Mouse (Mus musculus): ENCODE measurements at regions not wholly inside any gene's neighbourhood (a gene's known extent, or its start where the extent isn't known, plus 50 kb on each side); places are given as distances from the start of the nearest gene placed in this dataset.

DNA sequence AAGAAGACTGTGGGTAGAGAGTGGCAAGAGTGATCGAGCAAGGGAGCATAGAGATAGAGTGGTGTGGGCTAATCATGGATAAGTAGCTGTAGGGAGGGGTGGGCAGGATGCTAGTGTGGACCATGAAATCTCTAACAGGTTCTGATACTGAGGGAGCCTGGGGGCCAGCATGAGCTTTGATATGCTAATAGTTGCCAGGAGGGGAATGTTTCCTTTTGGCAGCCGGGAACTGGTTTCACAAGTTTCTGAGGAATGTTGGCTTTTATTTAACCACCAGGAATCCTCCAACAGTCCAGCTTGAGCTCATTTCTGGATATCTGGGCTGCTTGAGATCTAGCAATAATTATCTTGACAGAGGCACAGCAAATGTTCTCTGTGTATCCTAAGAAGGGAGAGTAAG is 167.7 kb upstream of the Fggy start:
- DNase-seq (ENCODE audit: low spot score) = no peak

DNA sequence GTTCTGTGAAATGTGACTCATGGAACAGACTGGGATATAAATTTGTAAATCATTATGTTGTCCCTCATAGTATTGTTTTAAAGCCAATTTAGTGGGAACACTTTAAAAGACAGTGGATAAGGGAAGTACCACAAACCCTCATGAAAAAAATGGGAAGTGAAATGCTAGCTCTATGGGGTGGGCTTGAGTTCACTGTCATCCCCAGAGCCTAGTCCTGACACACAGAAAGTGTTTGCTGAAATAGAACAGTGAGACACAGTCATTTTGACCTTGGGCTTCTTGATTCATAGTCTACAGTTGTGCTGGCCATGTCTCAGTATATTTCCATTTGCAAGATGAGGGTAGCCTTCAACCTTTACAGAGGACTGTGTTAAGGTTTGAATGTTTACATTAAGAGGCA is 166.8 kb upstream of the Fggy start:
- no peak for DNase-seq (ENCODE audit: low spot score)

DNA sequence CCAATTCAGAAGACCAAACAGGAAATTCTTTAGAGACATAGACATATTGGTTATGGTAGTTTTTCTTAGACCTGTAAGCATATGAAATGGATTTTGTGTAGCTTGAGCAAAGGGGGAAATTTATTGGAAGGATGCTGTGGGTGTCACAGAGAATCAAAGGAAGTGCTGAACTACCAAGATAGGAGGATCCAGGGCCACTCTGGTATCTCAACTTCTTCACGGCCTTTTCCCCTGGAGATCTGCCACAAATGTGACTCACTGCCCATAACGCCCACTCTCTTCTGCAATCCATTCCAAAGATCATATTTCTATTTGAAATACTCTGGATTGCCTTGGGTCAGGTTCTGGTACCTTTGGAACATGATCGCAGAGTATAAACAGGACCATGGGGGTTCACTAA is 161.6 kb upstream of the Fggy start:
- no peak for DNase-seq (ENCODE audit: low spot score)

DNA sequence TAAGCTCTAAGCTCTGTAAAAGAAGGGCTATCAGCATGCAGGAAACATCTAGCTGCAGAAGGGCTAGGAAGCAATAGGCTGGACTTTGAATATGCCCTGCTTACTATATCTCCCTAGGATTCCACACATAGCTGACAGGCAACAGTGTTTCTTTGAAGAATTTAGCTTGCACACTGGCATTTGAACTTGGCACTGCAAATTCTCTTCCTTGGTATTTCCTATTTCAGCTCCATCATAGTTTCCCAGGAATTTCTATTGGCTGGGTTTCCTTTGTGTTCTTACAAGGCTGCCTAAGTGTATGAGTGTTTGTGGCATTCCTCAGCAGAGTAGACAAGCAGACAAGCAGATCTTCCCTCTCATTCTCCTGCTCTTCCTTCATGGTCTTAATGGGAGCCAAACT is 159.0 kb upstream of the Fggy start:
- DNase-seq (ENCODE audit: low spot score) = no peak

DNA sequence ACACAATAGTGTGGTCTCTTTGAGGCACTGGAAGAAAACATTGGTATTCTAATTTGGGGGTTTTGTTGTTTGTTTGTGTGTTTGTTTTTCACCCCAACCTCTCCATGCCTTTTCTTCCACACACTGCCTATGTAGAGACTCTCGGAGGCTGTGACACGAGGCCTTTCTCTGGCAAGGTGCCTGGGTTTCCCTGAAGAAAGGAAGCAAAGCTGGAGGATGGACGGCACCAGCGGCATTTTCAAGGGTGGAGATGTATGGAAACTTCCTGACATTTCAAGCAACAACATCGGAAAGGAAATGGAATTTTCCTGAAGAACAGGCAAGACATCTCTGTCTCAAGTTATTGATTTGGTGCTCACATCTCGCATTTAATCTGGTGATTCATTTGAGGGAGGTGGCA is 155.0 kb upstream of the Fggy start:
- no peak for DNase-seq (ENCODE audit: low spot score)

DNA sequence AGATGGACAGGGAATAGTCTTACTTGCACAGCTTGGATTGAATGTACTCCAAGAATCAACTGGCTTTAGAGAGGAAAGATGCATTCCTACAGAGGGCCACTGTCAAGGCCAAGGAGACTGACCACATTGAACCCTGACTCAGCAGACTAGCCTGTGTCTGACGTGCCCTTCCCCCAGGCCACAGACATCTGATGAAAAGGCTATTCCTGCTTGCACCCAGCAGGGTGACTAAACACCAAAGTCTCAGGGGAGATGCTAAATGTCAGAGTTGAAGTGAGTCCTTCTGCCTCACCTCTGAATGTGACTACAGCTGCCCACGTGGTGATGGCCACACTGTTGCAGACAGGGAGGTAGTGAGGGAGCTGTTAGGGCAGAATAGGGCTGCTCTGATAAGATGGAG is 140.2 kb upstream of the Fggy start:
- DNase-seq (ENCODE audit: low spot score) = no peak

DNA sequence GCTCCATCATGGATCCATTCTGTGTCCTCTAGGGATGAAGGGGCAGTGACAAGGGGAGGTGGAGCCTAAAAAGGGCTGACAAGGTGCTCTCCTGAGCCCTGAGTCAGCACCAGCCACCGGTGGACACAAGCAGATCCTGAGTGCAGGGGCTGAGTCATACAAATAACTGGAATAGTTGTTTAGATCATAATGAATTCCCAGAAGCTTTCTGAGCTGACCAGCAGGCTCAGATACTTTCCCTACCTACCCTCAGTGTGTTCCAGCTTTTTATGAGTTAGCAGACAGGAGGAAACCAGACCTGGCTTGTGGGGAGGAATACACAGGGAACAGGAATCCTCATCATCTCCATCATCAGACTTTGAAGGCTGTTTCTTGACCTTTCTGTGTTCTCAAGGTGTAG is 130.7 kb upstream of the Fggy start:
- DNase-seq (ENCODE audit: low spot score) = no peak

DNA sequence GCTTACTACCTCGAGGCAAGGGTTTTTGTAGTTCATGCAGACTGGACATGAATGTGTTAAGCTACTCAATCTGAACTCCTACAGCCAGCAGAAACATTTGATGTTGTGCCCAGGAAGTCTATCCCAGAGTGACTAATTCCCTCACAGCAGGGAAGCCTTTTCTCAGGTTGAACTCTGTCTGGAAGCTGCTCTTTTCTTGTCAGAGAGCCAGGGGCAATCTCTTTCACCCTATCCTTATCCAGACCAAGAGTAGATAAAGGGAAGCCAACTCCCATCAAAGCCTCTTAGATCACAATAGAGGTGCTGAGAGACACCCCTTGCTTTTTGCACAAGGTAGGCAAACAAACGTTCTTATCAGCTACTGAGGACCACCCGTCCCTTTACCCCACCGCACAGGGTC is 122.8 kb upstream of the Fggy start:
- DNase-seq (ENCODE audit: low spot score) = no peak

DNA sequence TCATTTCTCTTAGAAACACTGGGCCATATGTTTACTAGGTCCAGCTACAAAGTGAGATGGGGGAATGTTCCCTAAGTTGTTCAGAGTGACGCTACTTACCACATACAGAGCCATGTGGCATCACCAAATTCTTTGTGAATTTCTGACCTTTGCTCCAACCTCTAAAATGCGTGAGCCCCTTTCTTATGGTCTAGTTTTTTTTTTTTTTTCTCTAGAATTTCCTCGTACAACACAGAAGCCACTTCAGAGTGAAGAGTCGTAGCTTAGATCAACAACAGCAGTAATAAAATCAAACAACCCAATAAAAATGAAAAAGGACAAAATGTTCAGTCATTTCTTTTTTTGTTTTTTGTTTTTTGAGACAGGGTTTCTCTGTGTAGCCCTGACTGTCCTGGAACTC is 122.2 kb upstream of the Fggy start:
- DNase-seq (ENCODE audit: low spot score) = no peak

DNA sequence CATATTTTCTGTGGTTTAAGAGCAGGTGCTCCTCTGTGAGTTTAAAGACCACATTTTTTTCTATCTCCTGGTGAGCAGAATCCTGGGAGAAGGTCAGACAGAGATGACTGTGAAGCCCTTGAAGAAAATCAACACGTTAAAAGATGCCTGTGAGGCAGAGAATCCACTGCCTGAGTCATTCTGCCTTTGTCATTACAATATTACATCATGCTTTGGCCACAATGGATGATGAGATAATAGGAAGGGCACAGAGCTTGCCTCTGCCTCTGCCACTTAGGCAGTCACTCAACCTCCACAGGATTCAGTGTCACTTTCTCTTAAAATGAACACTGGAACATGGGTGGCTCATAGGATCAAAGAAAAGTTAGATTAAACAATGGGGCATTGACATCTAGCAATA is 117.5 kb upstream of the Fggy start:
- no peak for DNase-seq (ENCODE audit: low spot score)

DNA sequence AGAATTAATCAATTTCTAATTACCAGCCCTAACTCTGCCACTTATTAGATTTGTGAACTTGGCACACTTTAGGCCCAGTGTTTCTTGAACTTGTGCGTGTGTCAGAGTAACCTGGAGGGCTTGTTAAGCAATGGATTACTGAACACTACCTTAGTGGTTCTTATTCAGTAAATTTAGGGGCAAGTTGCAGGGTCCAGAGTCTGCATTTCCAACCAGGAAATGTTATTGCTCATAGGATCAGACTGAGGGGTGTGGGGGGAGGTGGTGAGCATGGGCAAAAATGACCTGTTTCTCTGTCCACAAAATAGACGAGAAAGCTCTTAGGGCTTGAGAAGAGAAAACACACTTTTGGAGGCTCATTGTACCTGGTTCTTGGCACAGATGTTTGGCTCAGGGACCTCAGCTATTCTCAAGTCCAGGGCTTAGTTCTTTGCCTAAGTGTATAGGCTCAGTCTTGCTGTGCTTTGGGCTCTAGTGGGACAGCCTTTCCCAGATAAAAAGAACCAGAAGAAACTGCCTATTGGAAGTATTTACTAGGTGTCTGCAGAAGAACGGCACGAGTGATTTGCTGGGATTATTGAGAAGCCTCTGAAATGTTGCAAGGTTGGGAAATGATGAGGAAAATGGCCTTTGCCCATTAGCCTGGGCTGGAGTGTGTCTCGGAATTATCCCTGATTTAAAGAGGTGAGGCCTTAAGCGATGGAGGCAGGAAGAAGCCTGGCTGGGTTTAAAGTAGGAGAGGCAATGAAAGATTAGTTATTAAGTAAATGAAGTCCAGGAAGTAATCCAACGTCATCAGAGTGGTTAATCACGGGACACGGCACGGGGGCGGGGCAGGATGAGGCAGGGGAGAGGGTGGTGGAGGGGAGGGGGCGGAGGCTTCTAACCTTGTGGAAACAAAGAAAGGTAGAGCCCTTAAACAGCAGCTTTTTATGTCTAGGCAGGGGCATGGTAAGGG is 113.2 kb upstream of the Fggy start:
- no peak for DNase-seq (ENCODE audit: low spot score)

DNA sequence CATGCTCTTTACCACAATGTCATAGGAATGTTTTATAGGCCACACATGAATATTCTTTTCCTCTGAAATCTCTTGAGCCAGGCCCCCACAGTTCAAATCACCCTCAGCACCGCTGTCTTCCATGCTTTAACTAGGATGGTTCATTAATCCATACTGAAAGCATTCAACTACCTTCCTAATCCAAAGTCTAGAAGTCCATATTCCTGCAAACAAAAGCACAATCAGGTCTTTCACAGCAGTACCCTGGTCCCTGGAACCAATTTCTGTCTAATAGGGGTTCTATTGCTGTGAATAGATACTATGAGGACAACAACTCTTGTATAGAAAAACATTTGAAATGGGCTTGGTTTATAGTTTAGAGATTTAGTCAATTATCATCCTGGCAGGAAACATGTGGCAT is 107.0 kb upstream of the Fggy start:
- DNase-seq (ENCODE audit: low spot score) = no peak

DNA sequence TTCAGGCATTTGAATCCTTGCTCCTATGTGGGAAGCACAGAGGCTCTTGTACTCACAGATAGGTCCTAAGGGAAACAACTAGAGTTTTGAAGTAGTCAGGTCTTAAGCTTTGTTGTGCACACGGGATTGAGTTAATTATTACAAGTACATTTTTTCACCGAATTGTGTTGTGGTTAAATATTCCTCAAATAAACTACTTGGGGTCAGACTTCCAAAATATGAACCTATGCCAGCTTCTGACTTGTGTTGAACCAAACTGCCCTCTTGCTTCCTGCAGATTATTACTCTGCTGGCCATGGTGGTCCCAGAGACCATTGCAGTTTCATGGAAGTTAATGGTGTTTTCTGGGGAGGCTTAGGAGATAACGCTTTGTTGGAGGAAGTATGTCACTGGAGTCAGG is 105.5 kb upstream of the Fggy start:
- no peak for DNase-seq (ENCODE audit: low spot score)

DNA sequence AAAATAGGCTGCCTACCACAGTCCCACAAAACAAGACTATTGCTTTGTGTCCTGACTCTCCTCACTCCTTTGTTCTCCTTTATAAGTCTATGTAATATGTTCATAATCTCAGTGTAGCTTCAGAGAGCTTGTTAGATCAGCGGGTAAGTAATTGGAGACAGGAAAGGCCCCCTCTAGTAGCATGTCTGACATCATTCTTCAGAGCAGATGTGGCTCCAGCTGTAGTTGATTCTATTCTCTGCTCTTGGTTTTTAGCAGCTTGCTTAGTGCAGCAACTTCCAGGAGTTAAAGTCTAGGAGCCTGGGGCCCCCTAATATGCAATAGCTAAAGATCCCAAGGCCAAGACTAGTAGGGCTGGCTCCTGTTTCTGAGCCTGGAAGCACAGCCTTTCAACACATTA is 101.0 kb upstream of the Fggy start:
- no peak for DNase-seq (ENCODE audit: low spot score)

DNA sequence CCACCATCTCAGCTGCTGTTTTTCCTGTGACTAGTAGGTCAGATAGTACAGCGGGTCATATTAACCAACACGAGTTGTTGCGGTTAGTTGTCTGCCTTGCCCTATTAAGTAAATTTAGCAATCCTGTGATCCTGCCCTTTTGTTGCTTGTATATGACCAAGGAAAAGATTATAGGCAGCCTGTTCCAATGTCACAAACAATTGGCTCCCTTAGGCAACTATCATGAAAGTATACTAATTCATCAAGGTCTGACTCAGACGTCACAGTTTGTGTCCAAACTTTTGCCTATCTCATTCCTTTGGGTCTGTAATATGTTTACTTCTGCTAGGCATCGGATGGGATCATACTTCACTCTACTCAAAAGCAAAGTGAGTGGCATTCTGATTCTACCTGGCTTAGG is 100.4 kb upstream of the Fggy start:
- no peak for DNase-seq (ENCODE audit: low spot score)

DNA sequence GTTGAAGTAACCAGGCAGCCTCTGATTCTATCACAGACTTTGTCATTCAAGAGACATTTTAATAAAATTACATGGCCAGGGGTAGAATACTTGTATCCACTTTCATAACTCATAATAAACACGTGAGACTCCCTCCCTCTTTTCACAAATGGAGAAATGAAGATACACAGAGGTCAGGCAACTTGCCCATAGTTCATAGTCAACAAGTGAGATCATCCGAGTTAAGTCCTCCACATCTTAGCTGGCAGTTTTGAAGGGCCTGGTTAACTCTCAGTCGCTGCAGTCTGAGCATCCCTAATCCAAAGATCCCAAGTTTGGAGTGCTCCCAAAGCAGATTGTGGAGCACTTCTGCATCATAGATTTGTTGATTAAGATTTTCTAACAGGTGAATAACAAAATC is 94.8 kb upstream of the Fggy start:
- no peak for DNase-seq (ENCODE audit: low spot score)

DNA sequence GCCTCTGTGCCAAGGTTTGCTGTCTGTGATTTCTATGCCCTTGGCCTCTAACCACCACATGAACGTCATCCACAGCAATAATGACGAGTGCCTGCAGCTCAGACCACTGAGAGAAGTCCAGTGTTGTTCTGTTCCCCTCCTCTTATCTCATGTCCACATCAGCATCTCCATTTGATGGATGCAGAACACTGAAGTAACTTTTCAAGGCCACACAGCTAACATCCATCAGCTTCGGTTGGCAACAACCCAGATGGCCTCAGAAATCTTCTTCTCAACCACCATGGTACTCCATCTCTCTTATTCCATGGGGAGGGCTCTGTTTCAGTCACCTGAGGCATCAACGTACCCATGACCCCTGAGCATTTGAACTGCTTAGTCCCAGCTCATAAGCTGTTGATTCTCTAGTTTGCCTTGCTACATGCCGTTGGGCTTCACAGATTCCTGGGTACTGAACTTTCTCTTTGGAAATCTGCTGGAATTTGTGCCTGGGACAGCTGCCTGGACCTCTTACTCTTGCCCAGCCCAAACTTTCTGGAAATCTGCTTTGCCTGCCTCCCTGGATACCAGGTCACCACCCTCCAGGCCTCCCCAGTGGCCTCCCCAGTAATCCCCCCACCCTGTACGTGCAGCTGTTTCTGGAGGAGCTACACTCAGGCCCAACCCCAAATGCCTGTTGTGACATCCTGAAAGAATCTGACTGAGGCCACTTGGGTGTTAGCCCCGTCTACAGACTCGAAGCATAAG is 94.1 kb upstream of the Fggy start:
- no peak for DNase-seq (ENCODE audit: low spot score)

DNA sequence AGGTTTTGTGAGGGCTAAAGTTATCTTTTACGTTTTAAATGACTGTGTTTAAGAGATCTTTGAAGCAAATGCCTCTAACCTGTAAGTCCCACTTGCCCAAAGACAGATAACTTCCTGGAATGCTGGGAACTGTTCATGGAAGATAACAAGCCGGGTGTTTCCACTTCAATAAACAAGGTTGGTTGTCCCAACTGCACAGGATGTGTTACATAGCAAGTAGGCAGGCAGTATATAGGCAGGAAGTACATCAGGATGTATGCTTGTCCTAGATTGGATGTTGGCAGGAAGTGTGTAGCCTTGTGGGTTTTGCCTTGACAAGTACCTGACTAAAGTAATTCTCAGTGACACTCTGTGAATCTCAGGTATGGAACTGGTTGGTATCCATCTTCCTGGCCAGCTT is 90.7 kb upstream of the Fggy start:
- no peak for DNase-seq (ENCODE audit: low spot score)

DNA sequence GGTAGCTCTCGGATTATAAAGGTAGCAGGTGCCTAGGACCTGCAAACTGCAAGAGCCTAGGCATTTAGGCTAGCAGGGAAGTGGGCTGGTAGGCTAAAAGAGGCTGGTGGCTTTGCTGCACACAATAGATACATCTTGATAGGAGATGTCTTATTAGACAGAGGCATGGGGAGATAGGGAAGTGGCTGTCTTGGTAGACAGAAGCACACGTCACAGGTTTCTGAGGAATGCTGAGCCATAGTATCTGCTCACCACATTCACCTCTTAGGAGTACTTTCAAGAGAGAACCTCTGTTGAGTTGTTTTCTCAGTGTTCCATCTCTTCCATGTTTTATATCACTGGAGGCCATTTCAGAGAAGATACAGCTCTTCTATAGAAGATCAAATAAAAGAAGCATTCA is 89.8 kb upstream of the Fggy start:
- DNase-seq (ENCODE audit: low spot score) = no peak

DNA sequence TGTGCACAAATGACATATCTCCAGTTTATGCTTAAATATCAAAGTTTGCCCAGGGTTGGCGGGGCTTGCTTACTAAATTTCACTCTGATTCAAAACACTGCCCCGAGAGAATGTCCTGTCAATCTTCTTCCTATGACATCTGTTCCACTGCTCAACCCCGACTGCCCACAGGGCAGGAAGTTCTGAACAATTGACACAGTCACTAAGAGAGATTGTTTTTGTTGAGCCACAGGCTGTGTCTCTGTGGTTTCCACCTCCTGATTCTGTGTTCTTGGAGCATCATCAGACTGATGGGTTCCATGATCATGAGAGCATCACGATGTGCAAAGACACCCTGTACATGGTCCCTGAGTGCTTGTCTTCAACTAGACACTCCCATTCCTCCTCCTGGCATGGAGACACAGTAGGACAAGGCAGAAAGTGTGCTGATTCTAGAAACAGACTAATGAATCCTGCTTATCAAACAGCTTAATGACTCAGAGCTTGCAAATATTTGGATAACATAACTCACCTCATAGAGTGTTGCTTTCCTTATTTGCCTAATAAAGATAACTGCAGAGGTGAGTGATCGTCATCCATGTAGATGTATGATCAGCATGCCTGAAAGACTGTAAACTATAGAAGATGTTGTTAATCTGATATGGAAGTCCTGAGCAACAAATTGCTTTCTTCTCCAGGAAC is 82.4 kb upstream of the Fggy start:
- no peak for DNase-seq (ENCODE audit: low spot score)

DNA sequence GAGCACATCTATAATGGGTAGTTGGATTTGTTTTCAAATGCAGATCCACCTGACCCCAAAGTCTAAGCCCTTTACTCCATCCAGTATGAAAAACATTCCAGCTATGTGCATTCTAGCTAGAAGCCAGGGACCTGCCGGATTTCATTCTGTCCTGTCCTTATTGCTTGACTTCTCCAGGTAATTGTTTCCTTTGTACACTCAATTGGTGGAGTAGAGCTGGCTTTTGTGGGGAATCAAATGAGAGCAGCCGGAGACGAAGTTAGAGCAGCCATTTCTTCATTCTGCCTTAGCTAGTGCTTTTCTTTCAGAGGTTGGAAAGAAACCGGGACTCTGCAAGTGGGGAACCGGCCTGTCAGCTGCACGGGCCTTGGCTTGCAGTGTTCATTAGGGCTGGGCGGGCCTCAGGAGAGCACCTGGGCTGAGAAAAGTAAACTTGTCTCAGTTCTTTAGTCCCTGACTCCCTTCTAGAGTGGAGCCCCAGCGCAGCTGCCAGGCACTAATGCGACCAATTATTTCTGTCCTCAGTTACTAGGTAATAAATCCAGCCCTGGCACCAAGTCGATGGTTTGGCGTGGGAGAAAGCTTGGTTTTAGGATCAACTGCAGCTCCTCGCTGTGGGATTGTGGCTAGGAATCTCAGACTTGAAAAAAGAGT is 81.1 kb upstream of the Fggy start:
- no peak for DNase-seq (ENCODE audit: low spot score)

DNA sequence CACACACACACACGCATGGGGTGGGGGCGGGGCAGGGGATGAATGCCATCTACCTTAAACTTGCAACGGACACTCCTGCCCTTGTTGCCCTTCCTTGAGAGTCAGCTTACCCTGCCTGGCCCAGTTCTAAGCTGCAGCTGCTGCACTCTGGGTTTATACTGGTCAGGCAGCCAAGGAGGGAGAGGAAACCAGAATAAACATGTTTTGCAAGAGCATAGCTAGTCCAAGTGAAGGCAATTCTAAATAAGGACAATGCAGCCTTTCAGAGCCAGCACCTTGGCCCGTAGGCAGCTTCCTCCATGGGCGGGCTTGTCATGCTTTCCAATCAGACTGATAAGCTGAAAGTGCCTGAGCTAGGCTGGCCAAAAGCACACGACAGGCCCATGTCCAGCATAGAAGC is 73.7 kb upstream of the Fggy start:
- no peak for DNase-seq (ENCODE audit: low spot score)

DNA sequence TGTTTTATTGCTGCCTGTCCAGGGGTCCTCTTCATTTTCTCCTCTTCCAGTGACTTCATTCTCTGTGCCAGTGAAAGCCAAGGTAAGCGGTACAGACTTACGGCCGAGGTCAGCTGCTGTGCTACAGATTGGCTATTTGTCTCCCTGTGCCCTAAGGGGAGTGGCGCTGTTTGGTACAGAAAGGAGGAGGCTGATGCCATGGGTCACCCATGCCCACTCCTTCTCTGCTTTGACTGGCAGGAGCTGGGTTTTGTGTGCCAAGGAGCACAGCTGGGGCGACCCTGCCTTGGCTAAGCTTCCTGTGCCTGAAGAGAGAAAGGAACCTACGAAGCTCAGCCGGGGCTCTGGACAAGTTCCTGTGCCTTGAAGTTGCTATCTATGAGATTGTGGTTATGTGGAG is 70.0 kb upstream of the Fggy start:
- no peak for DNase-seq (ENCODE audit: low spot score)

Measured in ovary, postnatal 10 days (tissue).